Comparison of ENCODE assay signal across 14 mouse cellular contexts in genomic region chr15:101338359-101338758, GRCm38 (mm10). TPM values are rescaled to one million over a fixed set of nuclear protein-coding genes. Genes with fewer than 3 reads are reported as not detected.
DNase-seq lines count a peak whose midpoint lies in the region; ATAC-seq and TF ChIP-seq lines count a peak whose summit lies in the region.
"Had no signal": no experiment of that assay in that cellular context is flagged by ENCODE, and none has a peak within 500 bp of the region (broad histone marks: within the 10 kb centered on the region; RNA-seq: fewer than 3 reads in every experiment).

No protein-coding gene starts in this region.

- TF ChIP-seq EP300 in lung, postnatal 0 days (IDR thresholded peaks at IDR 0.05), result peak; percentile 28; the same call in 1 of the 2 replicates
- TF ChIP-seq EP300 in stomach, postnatal 0 days (optimal IDR thresholded peaks at IDR 0.05), result no peak

- no peak overlapping the region for H3K9ac ChIP-seq in midbrain, embryonic 11.5 days (ENCODE audit: low read length)
- no peak overlapping the region for H3K9ac ChIP-seq in midbrain, embryonic 15.5 days
- no peak overlapping the region for H3K9ac ChIP-seq in lung, postnatal 0 days (replicated peaks; ENCODE audit: low read depth)
- H3K9ac ChIP-seq in stomach, postnatal 0 days (ENCODE audit: low read length), result peak overlapping the region; percentile 18; the same call in 1 of the 2 replicates
- H3K9ac ChIP-seq: liver, embryonic 12.5 days; midbrain, embryonic 13.5 days had no signal

- peak; percentile 45 for DNase-seq in midbrain, embryonic 11.5 days (ENCODE audit: low spot score, missing footprints)
- DNase-seq in gonadal fat pad, adult 2 months (ENCODE audit: low read depth), result peak; percentile 69
- DNase-seq in lung, postnatal 0 days (ENCODE audit: low spot score), result peak; percentile 77
- no peak for DNase-seq in stomach, postnatal 0 days (ENCODE audit: low spot score)
- DNase-seq in embryo, embryonic 11 days, result no peak
- DNase-seq in thymus, postnatal 25 days, result no peak
- DNase-seq: adrenal gland, postnatal 14 days; cerebellum, adult 9-10 months; kidney, postnatal 10 days; spleen, adult 18-20 months had no signal

- no peaks in the 10 kb centered on the region for H3K36me3 ChIP-seq in midbrain, embryonic 11.5 days (ENCODE audit: control insufficient read depth, insufficient read depth, low read length)
- no peaks in the 10 kb centered on the region for H3K36me3 ChIP-seq in midbrain, embryonic 15.5 days (replicated peaks)
- no peaks in the 10 kb centered on the region for H3K36me3 ChIP-seq in lung, postnatal 0 days (ENCODE audit: insufficient read depth, low read length)
- no peaks in the 10 kb centered on the region for H3K36me3 ChIP-seq in stomach, postnatal 0 days (ENCODE audit: control insufficient read depth, insufficient read depth, low read length)
- H3K36me3 ChIP-seq: forebrain, embryonic 10.5 days; liver, embryonic 12.5 days; midbrain, embryonic 13.5 days had no signal

- WGBS in midbrain, embryonic 11.5 days, result 82% methylated on average over 4 of the region's 4 CpGs
- 85% methylated on average over 4 of the region's 4 CpGs for WGBS in midbrain, embryonic 15.5 days
- 58% methylated on average over 4 of the region's 4 CpGs for WGBS in lung, postnatal 0 days
- WGBS in stomach, postnatal 0 days, result 46% methylated on average over 4 of the region's 4 CpGs

- H3K27me3 ChIP-seq in midbrain, embryonic 11.5 days (ENCODE audit: control insufficient read depth, insufficient read depth, low read length), result no peaks in the 10 kb centered on the region
- H3K27me3 ChIP-seq in midbrain, embryonic 15.5 days (replicated peaks), result 0 out of 2 replicates have a peak, but pooled peaks cover 4% of the 10 kb centered on the region
- no peaks in the 10 kb centered on the region for H3K27me3 ChIP-seq in lung, postnatal 0 days (replicated peaks; ENCODE audit: insufficient read depth, low read length)
- no peaks in the 10 kb centered on the region for H3K27me3 ChIP-seq in stomach, postnatal 0 days (ENCODE audit: control insufficient read depth, insufficient read depth, low read length)

- H3K4me1 ChIP-seq in midbrain, embryonic 11.5 days (ENCODE audit: control insufficient read depth, insufficient read depth, low read length), result no peaks in the 10 kb centered on the region
- no peaks in the 10 kb centered on the region for H3K4me1 ChIP-seq in midbrain, embryonic 15.5 days
- peaks cover 5% of the 10 kb centered on the region; the same call in 1 of the 2 replicates for H3K4me1 ChIP-seq in lung, postnatal 0 days (ENCODE audit: insufficient read depth, low read depth, low read length)
- no peaks in the 10 kb centered on the region for H3K4me1 ChIP-seq in stomach, postnatal 0 days (replicated peaks; ENCODE audit: control insufficient read depth, insufficient read depth)
- H3K4me1 ChIP-seq: midbrain, embryonic 13.5 days had no signal

- H3K4me3 ChIP-seq in midbrain, embryonic 11.5 days (ENCODE audit: low read depth, low read length), result no peak overlapping the region
- no peak overlapping the region for H3K4me3 ChIP-seq in midbrain, embryonic 15.5 days
- H3K4me3 ChIP-seq in lung, postnatal 0 days (ENCODE audit: low read depth, low read length), result no peak overlapping the region
- no peak overlapping the region for H3K4me3 ChIP-seq in stomach, postnatal 0 days (ENCODE audit: low read depth, low read length)
- H3K4me3 ChIP-seq: forebrain, embryonic 10.5 days; liver, embryonic 12.5 days; midbrain, embryonic 13.5 days had no signal

- no peaks in the 10 kb centered on the region for H3K9me3 ChIP-seq in midbrain, embryonic 11.5 days (ENCODE audit: control insufficient read depth, low read length)
- H3K9me3 ChIP-seq in midbrain, embryonic 15.5 days, result no peaks in the 10 kb centered on the region
- H3K9me3 ChIP-seq in lung, postnatal 0 days (ENCODE audit: low read length), result no peaks in the 10 kb centered on the region
- no peaks in the 10 kb centered on the region for H3K9me3 ChIP-seq in stomach, postnatal 0 days (ENCODE audit: control insufficient read depth, low read length)
- H3K9me3 ChIP-seq: forebrain, embryonic 10.5 days; liver, embryonic 12.5 days; midbrain, embryonic 13.5 days had no signal

- no peak overlapping the region for H3K4me2 ChIP-seq in midbrain, embryonic 11.5 days
- H3K4me2 ChIP-seq in midbrain, embryonic 15.5 days, result no peak overlapping the region
- H3K4me2 ChIP-seq in lung, postnatal 0 days (replicated peaks; ENCODE audit: low read depth, low read length), result no peak overlapping the region
- H3K4me2 ChIP-seq in stomach, postnatal 0 days (replicated peaks; ENCODE audit: low read depth), result no peak overlapping the region
- H3K4me2 ChIP-seq: liver, embryonic 12.5 days; midbrain, embryonic 13.5 days had no signal

- ATAC-seq in midbrain, embryonic 11.5 days (ENCODE audit: low FRiP score), result no peak
- no peak for ATAC-seq in midbrain, embryonic 15.5 days (replicated peaks)
- ATAC-seq in lung, postnatal 0 days, result peak; percentile 70
- peak; percentile 31; the same call in 1 of the 2 replicates for ATAC-seq in stomach, postnatal 0 days (ENCODE audit: low FRiP score, low TSS enrichment)
- ATAC-seq: liver, embryonic 12.5 days; midbrain, embryonic 13.5 days had no signal

- no peak overlapping the region for H3K27ac ChIP-seq in midbrain, embryonic 11.5 days (ENCODE audit: low read depth, low read length)
- no peak overlapping the region for H3K27ac ChIP-seq in midbrain, embryonic 15.5 days
- peak overlapping the region; percentile 43; the same call in 1 of the 2 replicates for H3K27ac ChIP-seq in lung, postnatal 0 days (ENCODE audit: low read length)
- peak overlapping the region; percentile 86 for H3K27ac ChIP-seq in stomach, postnatal 0 days (replicated peaks)
- H3K27ac ChIP-seq: forebrain, embryonic 10.5 days; liver, embryonic 12.5 days; midbrain, embryonic 13.5 days had no signal

- TF ChIP-seq CTCF in lung, postnatal 0 days (IDR thresholded peaks at IDR 0.05), result no peak
- TF ChIP-seq CTCF in stomach, postnatal 0 days (IDR thresholded peaks at IDR 0.05; ENCODE audit: low read depth), result no peak

RNA-seq across cellular contexts. Expression of gene Krt80, which starts 31.6 kb away (rescaled TPM):
- polyA plus RNA-seq in midbrain, embryonic 11.5 days (2014; fragmentation: Nextera tagmentation; extraction: Ambion mirVana), result not detected in 2 replicates
- 0.09 and 0.23 TPM in 2 replicates for polyA plus RNA-seq in midbrain, embryonic 15.5 days (2015; fragmentation: Nextera tagmentation; extraction: Ambion mirVana)
- polyA plus RNA-seq in gonadal fat pad, adult 2 months (2012; rRNA removed), result 4.2 and 5.1 TPM in 2 replicates
- polyA plus RNA-seq in lung, postnatal 0 days (2015; fragmentation: Nextera tagmentation; extraction: Ambion mirVana), result 19.6 and 26.3 TPM in 2 replicates
- 63.0 and 75.8 TPM in 2 replicates for polyA plus RNA-seq in stomach, postnatal 0 days (2015; fragmentation: Nextera tagmentation; extraction: Ambion mirVana)

RNA-seq across cellular contexts. Expression of gene 6030408B16Rik, which starts 45.3 kb away (rescaled TPM):
- 0.33 TPM in 1 of 2 replicates, not detected in the other for polyA plus RNA-seq in midbrain, embryonic 11.5 days (2014; fragmentation: Nextera tagmentation; extraction: Ambion mirVana)
- polyA plus RNA-seq in midbrain, embryonic 15.5 days (2015; fragmentation: Nextera tagmentation; extraction: Ambion mirVana), result 0.28 and 0.45 TPM in 2 replicates
- 10.3 and 11.5 TPM in 2 replicates for polyA plus RNA-seq in gonadal fat pad, adult 2 months (2012; rRNA removed)
- 74.9 and 82.4 TPM in 2 replicates for polyA plus RNA-seq in lung, postnatal 0 days (2015; fragmentation: Nextera tagmentation; extraction: Ambion mirVana)
- 2.4 TPM in 2 replicates for polyA plus RNA-seq in stomach, postnatal 0 days (2015; fragmentation: Nextera tagmentation; extraction: Ambion mirVana)

RNA-seq across cellular contexts. Expression of gene Atg101, which starts 54.3 kb away (rescaled TPM):
- 57.9 and 67.4 TPM in 2 replicates for polyA plus RNA-seq in midbrain, embryonic 11.5 days (2014; fragmentation: Nextera tagmentation; extraction: Ambion mirVana)
- polyA plus RNA-seq in midbrain, embryonic 15.5 days (2015; fragmentation: Nextera tagmentation; extraction: Ambion mirVana), result 83.9 and 84.3 TPM in 2 replicates
- 36.8 and 42.7 TPM in 2 replicates for polyA plus RNA-seq in gonadal fat pad, adult 2 months (2012; rRNA removed)
- 73.1 and 74.2 TPM in 2 replicates for polyA plus RNA-seq in lung, postnatal 0 days (2015; fragmentation: Nextera tagmentation; extraction: Ambion mirVana)
- 49.3 and 50.4 TPM in 2 replicates for polyA plus RNA-seq in stomach, postnatal 0 days (2015; fragmentation: Nextera tagmentation; extraction: Ambion mirVana)

Comparison
In these comparisons a context has a peak if more than half of its experiments do, and no peak if none do; other contexts are left out.
1. ATAC-seq: peak in lung, postnatal 0 days (single experiment) and stomach, postnatal 0 days (single experiment); none in midbrain, embryonic 11.5 days (single experiment) and midbrain, embryonic 15.5 days (single experiment).
2. DNase-seq: peak in midbrain, embryonic 11.5 days (single experiment), gonadal fat pad, adult 2 months (single experiment) and lung, postnatal 0 days (single experiment); none in stomach, postnatal 0 days (single experiment), embryo, embryonic 11 days (single experiment) and thymus, postnatal 25 days (single experiment).
3. H3K27ac ChIP-seq: peak in lung, postnatal 0 days (single experiment) and stomach, postnatal 0 days (single experiment); none in midbrain, embryonic 11.5 days (single experiment) and midbrain, embryonic 15.5 days (single experiment).